Mouse (Mus musculus) Patski (cell line): ENCODE measurements around the gene Prl2c5. TPM values are rescaled to one million over a fixed set of nuclear protein-coding genes. Genes with fewer than 3 reads are reported as not detected.
A peak's percentile ranks its signal among the peaks of the same experiment; 100 is the strongest.
"Not testable (repeated sequence)": the region's sequence is repeated elsewhere in the genome, so short reads cannot be mapped to it uniquely, and the experiment has no call there.

Experiments
- ATAC-seq: fragments of 100-300 bp; one replicate; pipeline ENCODE4 v1.8.0; 2021
- CTCF ChIA-PET: fragments of 350-600 bp; sonication (Branson Sonifier 250); formaldehyde crosslinking; loops from one replicate; lab custom pipeline; 2022; ENCODE audit warnings: inconsistent platforms; lab: Charles Lee
- POLR2A ChIA-PET: fragments of 350-600 bp; sonication (Branson Sonifier 250); formaldehyde crosslinking; loops from one replicate; lab custom pipeline; 2022; ENCODE audit warnings: antibody characterized with exemption, inconsistent platforms; lab: Charles Lee
- DNase-seq: peaks from one replicate; pipeline ENCODE4 v3.0.0-alpha.2; 2011; ENCODE audit warnings: low read depth, low spot score
- H3K27me3 ChIP-seq: fragments of 371-371 bp; one replicate; pipeline ENCODE4 v1.5.1; 2021
- CTCF ChIP-seq: fragments of 100-300 bp; IDR thresholded peaks from one replicate; pipeline ENCODE4 v1.5.1; 2021
- in situ Hi-C: fragments of 300-500 bp; cut with MboI; formaldehyde crosslinking; loops from 3 replicates; pipeline ENCODE4 v1.11.1; 2018; ENCODE audit warnings: low pct_unique_long_range_greater_than_20kb, mixed read lengths
- polyA plus RNA-seq: library from polyadenylated mRNA; unstranded; gene quantifications from one replicate; pipeline ENCODE4 v1.2.3, GENCODE M21; 2021

Prl2c5 gene
- 0.55 TPM for polyA plus RNA-seq

- in situ Hi-C loops, result not testable (repeated sequence)
These were observed at the start of gene Prl2c5 for GRCm38 (mm10) chr13:13182415-13182814. Gene Prl2c5 (plus strand): TSS chr13:13182715.

GRCm38 (mm10) chr13:13162777-13163485 lies 19.6 kb upstream of the Prl2c5 start:
- H3K27me3 ChIP-seq, POLR2A ChIA-PET, CTCF ChIA-PET: not testable (repeated sequence)

More at GRCm38 (mm10) chr13:13182415-13182814, at the start of gene Prl2c5:
- DNase-seq, POLR2A ChIA-PET, CTCF ChIA-PET, H3K27me3 ChIP-seq, ATAC-seq: not testable (repeated sequence)

GRCm38 (mm10) chr13:13168631-13169030 lies 13.9 kb upstream of the Prl2c5 start:
- DNase-seq, result peak; percentile 61
- ATAC-seq, result peak; percentile 94
- CTCF ChIA-PET, POLR2A ChIA-PET, H3K27me3 ChIP-seq: not testable (repeated sequence)
- in situ Hi-C loops, result loop anchor here (10.0 to 25.0 kb wide), 2 partner anchors 134 to 356 kb away; partner anchors contain the start of gene Prl2c3

More at GRCm38 (mm10) chr13:13162777-13163485, 19.6 kb upstream of the Prl2c5 start:
- DNase-seq, result not testable (repeated sequence)
- in situ Hi-C loops, result loop anchor here (5.0 to 25.0 kb wide), 3 partner anchors 128 to 351 kb away; partner anchors contain the start of gene Prl2c3
- ATAC-seq, result peak; percentile 100

GRCm38 (mm10) chr13:13173616-13174136 lies 8.8 kb upstream of the Prl2c5 start:
- POLR2A ChIA-PET, H3K27me3 ChIP-seq, CTCF ChIA-PET: not testable (repeated sequence)
- in situ Hi-C loops, result loop anchor here (25.0 kb wide), 1 partner anchor 361 kb away; the partner anchor contains the start of gene Prl2c3
- DNase-seq, result peak; percentile 78
- peak; percentile 96 for ATAC-seq

- POLR2A ChIA-PET, ATAC-seq, H3K27me3 ChIP-seq, DNase-seq, in situ Hi-C loops, CTCF ChIA-PET: not testable (repeated sequence)
These were observed 6.8 kb upstream of the Prl2c5 start for GRCm38 (mm10) chr13:13175736-13176135.

GRCm38 (mm10) chr13:13211168-13211567 lies 28.7 kb downstream of the Prl2c5 start:
- POLR2A ChIA-PET, in situ Hi-C loops, DNase-seq, H3K27me3 ChIP-seq, CTCF ChIA-PET: not testable (repeated sequence)
- peak; percentile 91 for ATAC-seq

- peak; percentile 90 for ATAC-seq
- POLR2A ChIA-PET, in situ Hi-C loops: not testable (repeated sequence)
These were observed 33.8 kb downstream of the Prl2c5 start for GRCm38 (mm10) chr13:13216363-13216762.

GRCm38 (mm10) chr13:13220231-13220630 lies 37.7 kb downstream of the Prl2c5 start:
- DNase-seq, H3K27me3 ChIP-seq, CTCF ChIA-PET, in situ Hi-C loops, POLR2A ChIA-PET, ATAC-seq: not testable (repeated sequence)

More at GRCm38 (mm10) chr13:13216363-13216762, 33.8 kb downstream of the Prl2c5 start:
- H3K27me3 ChIP-seq, CTCF ChIA-PET: not testable (repeated sequence)
- peak; percentile 35 for DNase-seq

GRCm38 (mm10) chr13:13237456-13237855 lies 54.9 kb downstream of the Prl2c5 start:
- H3K27me3 ChIP-seq, in situ Hi-C loops, ATAC-seq, CTCF ChIA-PET, POLR2A ChIA-PET, DNase-seq: not testable (repeated sequence)
- peak; percentile 54 for TF ChIP-seq CTCF

Other genes starting within 250 kb of the Prl2c5 start
- gene Prl2c2, start 177.3 kb upstream of the Prl2c5 start, polyA plus RNA-seq, result 4.0 TPM
- gene Gpr137b, start 211.3 kb downstream of the Prl2c5 start, polyA plus RNA-seq, result 63.3 TPM